Mouse (Mus musculus) midbrain, embryonic 16.5 days (tissue): ENCODE data around the gene Cox6a2. TPM values are rescaled to one million over a fixed set of nuclear protein-coding genes. Genes with fewer than 3 reads are reported as not detected.
"Not testable (repeated sequence)": the region's sequence is repeated elsewhere in the genome, so short reads cannot be mapped to it uniquely, and the experiment has no call there.

ENCODE experiments used
- ATAC-seq: fragments of 200-750 bp; cut with Nextera tagmentation; 2 replicates; pipeline ENCODE4 v1.8.0; 2017; ENCODE audit warnings: moderate TSS enrichment
- H3K27ac ChIP-seq: fragments of 300-500 bp; sonication (generic); 2 replicates; pipeline ENCODE4 v1.5.1; 2014; ENCODE audit warnings: mild to moderate bottlenecking, low read length, mixed read lengths
- H3K27me3 ChIP-seq: fragments of 300-500 bp; sonication (generic); 2 replicates; pipeline ENCODE4 v1.6.1; 2014; ENCODE audit warnings: low read depth, low read length, mixed read lengths; ENCODE audit not compliant: control insufficient read depth, insufficient read depth
- H3K36me3 ChIP-seq: fragments of 300-500 bp; sonication (generic); 2 replicates; pipeline ENCODE4 v1.6.1; 2014; ENCODE audit warnings: mild to moderate bottlenecking, low read length, moderate library complexity, mixed read lengths; ENCODE audit not compliant: control insufficient read depth, insufficient read depth
- H3K4me1 ChIP-seq: fragments of 300-500 bp; sonication (generic); 2 replicates; pipeline ENCODE4 v1.6.1; 2014; ENCODE audit warnings: mild to moderate bottlenecking, low read length, mixed read lengths; ENCODE audit not compliant: control insufficient read depth, insufficient read depth
- H3K4me2 ChIP-seq: fragments of 300-500 bp; sonication (generic); 2 replicates; pipeline ENCODE4 v1.6.1; 2014; ENCODE audit warnings: mild to moderate bottlenecking, low read length, mixed read lengths
- H3K4me3 ChIP-seq: fragments of 300-500 bp; sonication (generic); 2 replicates; pipeline ENCODE4 v1.5.1; 2014; ENCODE audit warnings: low read depth, mild to moderate bottlenecking, low read length, moderate library complexity, mixed read lengths
- H3K9ac ChIP-seq: fragments of 300-500 bp; sonication (generic); 2 replicates; pipeline ENCODE4 v1.6.1; 2014; ENCODE audit warnings: low read depth, low read length, mixed read lengths
- H3K9me3 ChIP-seq: fragments of 300-500 bp; sonication (generic); replicated peaks from 2 replicates; pipeline ENCODE4 v1.6.1; 2014; ENCODE audit warnings: mild to moderate bottlenecking, low read length, mixed read lengths; ENCODE audit not compliant: control insufficient read depth, poor library complexity, severe bottlenecking
- WGBS: fragments of 180-500 bp; shearing (Covaris S2); extraction: QIAGEN DNeasy Blood & Tissue Kit; methylation state at CpG from one replicate; pipeline ENCODE4 v1.1.7; 2014; 5-methylcytosine and 5-hydroxymethylcytosine counted together
- polyA plus RNA-seq: library from polyadenylated mRNA; unstranded; fragments of >200 nt; fragmentation: Nextera tagmentation; extraction: Ambion mirVana; gene quantifications from 2 replicates; pipeline ENCODE4 v1.2.1, GENCODE M21; 2015

Cox6a2 gene
- polyA plus RNA-seq, 1 experiment from 2014 or later, result 0.38 TPM

DNA sequence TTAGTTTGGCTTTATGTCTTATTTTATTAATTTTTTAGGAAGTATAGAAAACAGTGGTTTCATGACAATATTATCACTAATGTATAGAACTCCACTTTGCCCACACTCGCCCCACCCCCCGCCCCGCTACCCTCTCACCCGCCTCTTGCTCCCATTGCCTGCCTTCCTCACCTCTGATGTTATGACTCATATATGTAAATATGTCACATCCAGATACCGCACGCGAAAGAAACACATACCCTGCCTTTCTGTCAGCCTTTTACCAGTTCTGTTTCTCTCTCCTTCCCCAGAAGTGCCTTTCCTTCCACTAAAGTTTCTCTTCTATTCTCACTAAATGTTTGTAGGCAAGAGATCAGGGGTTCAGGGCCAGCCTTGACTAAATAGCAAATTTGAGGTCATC, 39.8 kb downstream of the Cox6a2 start:
- no peak overlapping the region for H3K9ac ChIP-seq
- 88% methylated on average over 7 of the region's 7 CpGs for WGBS
- no peaks in the 10 kb centered on the region for H3K4me1 ChIP-seq
- ATAC-seq, result no peak
- H3K27ac ChIP-seq, result no peak overlapping the region
- no peaks in the 10 kb centered on the region for H3K36me3 ChIP-seq
- H3K27me3 ChIP-seq, result no peaks in the 10 kb centered on the region
- H3K9me3 ChIP-seq, result no peaks in the 10 kb centered on the region
- no peak overlapping the region for H3K4me2 ChIP-seq
- no peak overlapping the region for H3K4me3 ChIP-seq

DNA sequence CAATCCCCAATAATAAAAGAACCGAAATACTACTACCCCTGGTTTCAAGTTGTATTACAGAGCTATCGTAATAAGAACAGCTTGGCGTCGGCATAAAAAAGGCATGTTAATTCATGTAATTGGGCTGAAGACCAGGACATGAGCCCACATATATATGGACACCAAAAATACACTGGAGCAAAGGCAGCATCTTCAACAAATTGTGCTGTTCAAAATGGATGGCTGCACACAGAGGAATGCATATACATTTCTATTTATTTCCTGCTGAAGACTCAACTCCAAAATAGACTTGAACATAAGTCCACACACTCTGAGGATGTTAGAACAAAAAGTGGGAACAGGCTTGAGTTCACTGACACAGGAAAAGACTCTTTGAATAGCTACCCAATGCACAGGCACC, 42.2 kb downstream of the Cox6a2 start:
- H3K36me3 ChIP-seq, result no peaks in the 10 kb centered on the region
- H3K4me2 ChIP-seq, result no peak overlapping the region
- H3K4me1 ChIP-seq, result no peaks in the 10 kb centered on the region
- H3K4me3 ChIP-seq, result no peak overlapping the region
- H3K27me3 ChIP-seq, result no peaks in the 10 kb centered on the region
- no peak overlapping the region for H3K27ac ChIP-seq
- H3K9ac ChIP-seq, result no peak overlapping the region
- 96% methylated on average over 4 of the region's 4 CpGs for WGBS
- no peaks in the 10 kb centered on the region for H3K9me3 ChIP-seq
- no peak for ATAC-seq

DNA sequence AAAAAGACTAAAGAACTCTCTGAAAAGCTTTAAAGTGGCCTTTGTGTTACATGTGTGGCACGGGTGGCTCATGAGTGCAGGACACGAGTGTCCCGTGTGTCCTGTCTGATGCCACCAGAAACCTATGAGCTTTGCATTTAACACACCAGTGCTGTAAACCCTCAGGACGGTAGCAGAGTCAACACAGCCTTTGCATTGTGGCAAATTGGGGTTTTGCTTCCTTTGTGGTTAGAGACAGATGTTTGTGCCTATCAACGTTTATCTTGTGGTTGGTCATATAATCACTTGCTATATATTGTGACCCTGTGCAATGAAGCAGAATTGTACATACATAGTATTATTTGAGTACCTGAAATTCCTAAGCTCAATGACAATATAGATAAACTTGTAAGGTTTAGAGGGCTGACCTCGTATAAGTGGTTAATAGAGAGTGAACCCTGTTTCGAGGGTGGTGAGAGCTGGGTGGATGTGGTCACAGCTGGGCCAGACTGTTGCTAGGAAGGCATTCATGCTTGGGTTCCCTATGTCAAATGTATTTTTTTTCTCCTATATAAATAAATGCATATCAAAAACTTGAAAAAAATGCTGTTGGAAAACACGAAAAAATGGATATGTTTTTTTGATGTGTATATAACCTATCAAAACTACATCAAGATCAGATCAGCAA, 47.4 kb downstream of the Cox6a2 start:
- H3K36me3 ChIP-seq, H3K27me3 ChIP-seq, H3K4me2 ChIP-seq, H3K9me3 ChIP-seq, H3K9ac ChIP-seq, H3K4me1 ChIP-seq, H3K4me3 ChIP-seq, H3K27ac ChIP-seq, ATAC-seq: not testable (repeated sequence)
- 84% methylated on average over 8 of the region's 8 CpGs for WGBS

Other genes with a start within 250 kb of the Cox6a2 start
- 283 and 325 TPM in 2 replicates for gene Fus, start 238.9 kb downstream of the Cox6a2 start, polyA plus RNA-seq
- 2.3 and 6.9 TPM in 2 replicates for gene Pycard, start 212.5 kb downstream of the Cox6a2 start, polyA plus RNA-seq
- gene Trim72, start 202.4 kb downstream of the Cox6a2 start, polyA plus RNA-seq, result not detected in 2 replicates
- 0.83 and 0.90 TPM in 2 replicates for gene Itgam, start 143.7 kb downstream of the Cox6a2 start, polyA plus RNA-seq
- not detected in 2 replicates for gene Gm49368, start 143.7 kb downstream of the Cox6a2 start, polyA plus RNA-seq
- 0.09 and 0.21 TPM in 2 replicates for gene Itgax, start 76.8 kb downstream of the Cox6a2 start, polyA plus RNA-seq
- gene Itgad, start 52.0 kb downstream of the Cox6a2 start, polyA plus RNA-seq, result not detected in 2 replicates
- 12.4 and 12.7 TPM in 2 replicates for gene Armc5, start 31.0 kb upstream of the Cox6a2 start, polyA plus RNA-seq
- 6.8 and 7.7 TPM in 2 replicates for gene 9130023H24Rik, start 31.6 kb upstream of the Cox6a2 start, polyA plus RNA-seq
- 22.0 and 23.3 TPM in 2 replicates for gene Tgfb1i1, start 40.4 kb upstream of the Cox6a2 start, polyA plus RNA-seq
- not detected in 2 replicates for gene Slc5a2, start 59.3 kb upstream of the Cox6a2 start, polyA plus RNA-seq
- 22.9 and 25.9 TPM in 2 replicates for gene BC017158, start 91.8 kb upstream of the Cox6a2 start, polyA plus RNA-seq
- gene Rgs10, start 212.4 kb upstream of the Cox6a2 start, polyA plus RNA-seq, result 58.4 and 68.6 TPM in 2 replicates